Mouse (Mus musculus) E14TG2a.4 (cell line): ENCODE data around the gene Trpv6.
A peak's percentile ranks its signal among the peaks of the same experiment; 100 is the strongest.

Experiments
- H3K27me3 ChIP-seq: 2 replicates; pipeline ENCODE4 v1.6.1; 2014; ENCODE audit warnings: low read length, control low read depth; ENCODE audit not compliant: insufficient read depth
- H3K36me3 ChIP-seq: 2 replicates; pipeline ENCODE4 v1.6.1; 2014; ENCODE audit warnings: low read length, control low read depth; ENCODE audit not compliant: insufficient read depth
- H3K4me1 ChIP-seq: replicated peaks from 2 replicates; pipeline ENCODE4 v1.6.1; 2014; ENCODE audit warnings: low read depth, low read length, control low read depth
- H3K4me3 ChIP-seq: replicated peaks from 2 replicates; pipeline ENCODE4 v1.5.1; 2014; ENCODE audit warnings: mild to moderate bottlenecking, low read length
- H3K9me3 ChIP-seq: 2 replicates; pipeline ENCODE4 v1.6.1; 2014; ENCODE audit warnings: low read length, control low read depth
- CTCF ChIP-seq: conservative IDR thresholded peaks from 2 replicates; pipeline ENCODE4 v1.5.1; 2014; ENCODE audit warnings: low read length
- NANOG ChIP-seq: IDR thresholded peaks from 2 replicates; pipeline ENCODE4 v1.6.1; 2014; ENCODE audit warnings: borderline replicate concordance, low read length, mixed read lengths
- POU5F1 ChIP-seq: IDR thresholded peaks from 2 replicates; pipeline ENCODE4 v1.6.1; 2014; ENCODE audit warnings: low read length, borderline replicate concordance

Trpv6 gene

DNA sequence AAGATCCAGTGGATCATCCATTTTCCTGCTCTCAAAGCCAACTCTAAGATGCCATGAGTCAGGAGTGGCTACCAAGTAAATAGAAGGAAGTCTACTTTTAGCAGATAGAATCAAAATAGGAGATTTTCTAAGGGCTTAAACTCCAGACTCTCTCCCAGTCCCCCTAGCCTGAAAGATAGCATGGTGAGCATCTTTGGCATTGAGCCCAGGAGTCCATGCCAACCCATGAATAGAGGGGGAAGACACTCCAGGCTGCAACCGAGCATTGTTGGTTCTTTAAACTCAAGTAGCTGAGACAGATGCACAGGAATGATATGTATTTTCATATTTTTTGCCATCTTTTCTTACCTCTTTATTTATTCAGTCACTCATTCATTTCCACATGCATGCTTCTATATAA lies 994 bp downstream of the Trpv6 start:
- H3K27me3 ChIP-seq = no peaks in the 10 kb centered on the region
- H3K36me3 ChIP-seq = no peaks in the 10 kb centered on the region
- H3K9me3 ChIP-seq = no peaks in the 10 kb centered on the region
- H3K4me3 ChIP-seq = no peak overlapping the region
- TF ChIP-seq POU5F1 (no peak), NANOG (no peak)
- H3K4me1 ChIP-seq = no peaks in the 10 kb centered on the region

DNA sequence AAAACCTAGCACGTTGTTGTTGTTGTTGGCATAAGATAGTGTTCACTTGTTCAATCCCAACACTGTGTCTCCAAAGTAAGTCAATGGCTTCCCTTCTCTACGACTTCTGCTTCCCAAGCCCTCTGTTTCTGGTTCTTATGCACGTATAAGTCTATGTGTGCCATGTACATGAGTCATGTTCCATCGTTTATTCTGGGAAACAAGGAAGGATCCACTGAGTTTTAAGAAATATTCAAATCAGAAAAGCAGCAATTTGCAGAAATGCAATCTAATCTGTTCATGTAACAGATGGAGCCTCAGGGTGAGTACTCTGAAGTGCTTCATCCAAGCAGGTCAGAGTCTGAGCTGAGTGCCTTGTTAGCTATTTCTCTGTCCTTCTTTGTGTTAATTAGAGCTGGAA lies 4.7 kb downstream of the Trpv6 start:
- H3K4me1 ChIP-seq = no peaks in the 10 kb centered on the region

DNA sequence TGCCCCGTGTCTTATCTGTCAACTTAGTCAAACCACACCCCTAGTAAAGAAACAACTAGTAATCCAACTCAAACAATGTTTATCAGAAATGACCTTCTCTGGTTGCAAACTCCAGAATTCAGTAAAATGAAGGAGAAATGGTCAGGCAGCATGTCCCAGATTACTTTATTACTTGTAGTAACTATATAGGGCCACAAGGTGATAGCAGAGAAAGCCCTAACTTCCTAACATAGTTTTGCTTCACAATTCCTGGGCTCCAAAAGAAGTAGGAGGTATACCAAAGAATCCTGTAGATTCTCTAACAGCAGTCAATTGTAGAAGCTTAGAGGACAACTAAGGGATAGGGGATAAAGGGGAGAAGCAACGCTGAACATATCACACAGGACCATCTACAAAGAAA lies 5.4 kb downstream of the Trpv6 start:
- no peaks in the 10 kb centered on the region for H3K9me3 ChIP-seq
- H3K4me3 ChIP-seq = no peak overlapping the region
- no peaks in the 10 kb centered on the region for H3K27me3 ChIP-seq
- no peaks in the 10 kb centered on the region for H3K36me3 ChIP-seq
- no peaks in the 10 kb centered on the region for H3K4me1 ChIP-seq
- TF ChIP-seq NANOG (no peak), CTCF (peak; percentile 33)

More for the DNA sequence above, 4.7 kb downstream of the Trpv6 start:
- TF ChIP-seq POU5F1 (no peak), NANOG (no peak), CTCF (no peak)
- Histone ChIP-seq H3K9me3 (no peaks in the 10 kb centered on the region), H3K4me3 (no peak overlapping the region), H3K36me3 (no peaks in the 10 kb centered on the region), H3K27me3 (no peaks in the 10 kb centered on the region)

DNA sequence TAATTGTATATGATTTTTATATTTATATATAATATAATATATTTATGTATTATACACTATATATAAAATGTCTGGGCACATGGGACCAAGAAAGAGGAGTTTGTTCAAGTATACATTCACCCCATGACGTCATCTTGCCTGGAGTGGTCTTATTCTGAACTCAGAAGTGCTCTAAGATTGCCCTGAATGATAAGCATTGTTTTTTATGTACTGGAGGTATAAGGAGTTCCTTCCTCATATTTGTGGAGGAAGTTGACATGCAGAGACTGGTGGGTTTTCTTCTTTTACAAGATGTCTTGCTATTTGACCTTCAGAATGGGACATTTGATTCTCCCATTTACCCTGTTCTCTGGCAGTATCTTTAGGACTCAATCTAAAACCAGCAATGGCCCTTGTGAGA lies 8.0 kb downstream of the Trpv6 start:
- TF ChIP-seq NANOG = no peak
- TF ChIP-seq POU5F1 = no peak
- no peak for TF ChIP-seq CTCF
- Histone ChIP-seq H3K4me3 (no peak overlapping the region), H3K4me1 (no peaks in the 10 kb centered on the region), H3K36me3 (no peaks in the 10 kb centered on the region), H3K27me3 (no peaks in the 10 kb centered on the region; the same call in 1 of the 2 replicates), H3K9me3 (no peaks in the 10 kb centered on the region)

DNA sequence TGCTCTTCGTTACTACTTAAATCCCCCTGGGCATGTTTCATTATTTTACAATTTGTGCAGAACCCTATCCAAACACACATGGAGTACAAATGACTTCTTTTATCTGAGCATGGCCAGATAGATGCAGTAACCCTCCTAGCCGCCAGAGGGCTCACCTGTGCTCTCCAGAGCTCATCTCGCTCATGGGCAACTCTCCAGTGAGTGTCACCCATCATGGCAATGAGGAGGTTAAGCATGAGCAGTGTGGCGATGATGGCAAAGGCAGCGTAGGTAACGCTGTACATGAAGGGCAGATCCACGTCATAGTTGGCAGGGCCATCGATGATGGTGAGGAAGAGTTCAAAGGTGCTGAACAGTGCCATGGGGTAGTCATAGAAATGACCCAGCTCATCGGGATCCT lies 13.5 kb downstream of the Trpv6 start:
- no peaks in the 10 kb centered on the region for H3K9me3 ChIP-seq
- peak; percentile 87 for TF ChIP-seq CTCF
- no peak for TF ChIP-seq NANOG
- no peak for TF ChIP-seq POU5F1

DNA sequence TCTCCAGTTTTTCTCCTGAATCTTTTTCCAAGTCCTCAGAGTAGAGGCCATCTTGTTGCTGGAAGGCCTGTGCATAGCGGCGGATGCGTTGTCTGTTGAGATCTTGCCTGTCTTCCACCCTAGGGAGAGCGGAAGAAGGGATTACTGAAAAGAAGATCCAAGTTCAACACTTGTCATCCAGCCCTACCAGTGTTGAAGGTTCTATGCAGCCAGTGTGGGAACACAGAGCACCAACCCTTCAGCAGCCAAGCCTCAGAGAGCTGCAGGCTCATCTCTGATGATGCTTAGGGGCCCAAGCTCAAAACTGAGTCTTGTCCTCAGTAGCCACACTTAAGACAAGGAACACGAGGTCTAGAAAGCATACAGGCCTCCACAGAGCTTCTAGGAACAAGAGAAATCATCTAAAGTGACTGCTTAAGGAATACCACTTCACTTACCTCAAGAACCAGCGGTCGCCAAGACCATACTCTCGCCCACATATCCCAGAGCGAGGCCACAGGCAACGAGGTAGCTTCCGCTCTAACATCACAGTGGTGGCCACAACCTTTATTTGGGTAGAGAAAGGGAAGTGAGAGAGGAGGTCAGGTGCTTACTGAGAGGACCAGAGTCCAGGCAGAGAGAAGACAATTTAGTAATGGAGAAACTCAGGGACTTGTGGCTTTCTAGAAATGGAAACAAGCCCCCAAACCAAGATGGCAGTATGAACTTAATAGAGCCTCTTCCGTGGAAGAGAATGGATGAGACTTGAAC lies 14.8 kb downstream of the Trpv6 start:
- TF ChIP-seq CTCF = no peak
- no peak for TF ChIP-seq NANOG
- no peak for TF ChIP-seq POU5F1
- H3K4me3 ChIP-seq = no peak overlapping the region
- H3K9me3 ChIP-seq = no peaks in the 10 kb centered on the region
- H3K36me3 ChIP-seq = no peaks in the 10 kb centered on the region
- peaks cover under 1% of the 10 kb centered on the region; the same call in 1 of the 2 replicates for H3K27me3 ChIP-seq
- no peaks in the 10 kb centered on the region for H3K4me1 ChIP-seq

More for the DNA sequence above, 13.5 kb downstream of the Trpv6 start:
- H3K36me3 ChIP-seq = no peaks in the 10 kb centered on the region
- no peak overlapping the region for H3K4me3 ChIP-seq
- no peaks in the 10 kb centered on the region for H3K4me1 ChIP-seq
- H3K27me3 ChIP-seq = no peaks in the 10 kb centered on the region; the same call in 1 of the 2 replicates

DNA sequence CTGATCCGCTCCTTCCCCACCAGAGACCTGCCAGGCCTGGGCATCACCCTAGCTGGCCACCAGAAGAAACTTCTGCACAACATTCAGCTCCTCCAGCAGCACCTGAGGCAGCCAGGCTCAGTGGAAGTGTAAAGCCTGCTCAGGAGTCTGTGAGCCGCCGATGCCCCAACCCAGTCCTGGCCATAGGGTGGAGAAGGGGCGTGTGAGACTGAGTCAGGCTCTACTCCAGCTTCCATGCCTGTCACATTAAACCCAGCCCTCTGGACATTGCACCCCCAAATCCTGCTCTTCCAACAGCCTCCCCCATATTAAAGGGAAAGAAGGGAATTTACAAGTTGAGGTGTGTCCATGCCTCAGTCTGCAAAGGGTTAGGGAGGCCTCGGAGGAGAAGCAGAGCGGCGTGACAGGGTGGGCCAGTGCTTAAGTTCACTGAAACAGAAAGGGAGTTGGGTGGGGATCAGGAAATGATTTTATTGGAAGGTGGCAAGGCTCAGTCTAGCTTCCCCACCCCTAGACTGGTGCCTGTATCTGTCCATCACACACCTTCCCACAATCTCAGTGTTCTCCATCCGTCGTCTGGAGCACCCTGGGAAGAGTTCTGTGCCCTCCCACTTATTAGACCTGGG lies 15.9 kb downstream of the Trpv6 start:
- no peak for TF ChIP-seq POU5F1
- TF ChIP-seq CTCF = no peak
- no peak for TF ChIP-seq NANOG
- H3K4me1 ChIP-seq = peaks cover 3% of the 10 kb centered on the region; the same call in 1 of the 2 replicates
- H3K9me3 ChIP-seq = no peaks in the 10 kb centered on the region
- H3K27me3 ChIP-seq = peaks cover 5% of the 10 kb centered on the region
- H3K4me3 ChIP-seq = no peak overlapping the region
- H3K36me3 ChIP-seq = no peaks in the 10 kb centered on the region

DNA sequence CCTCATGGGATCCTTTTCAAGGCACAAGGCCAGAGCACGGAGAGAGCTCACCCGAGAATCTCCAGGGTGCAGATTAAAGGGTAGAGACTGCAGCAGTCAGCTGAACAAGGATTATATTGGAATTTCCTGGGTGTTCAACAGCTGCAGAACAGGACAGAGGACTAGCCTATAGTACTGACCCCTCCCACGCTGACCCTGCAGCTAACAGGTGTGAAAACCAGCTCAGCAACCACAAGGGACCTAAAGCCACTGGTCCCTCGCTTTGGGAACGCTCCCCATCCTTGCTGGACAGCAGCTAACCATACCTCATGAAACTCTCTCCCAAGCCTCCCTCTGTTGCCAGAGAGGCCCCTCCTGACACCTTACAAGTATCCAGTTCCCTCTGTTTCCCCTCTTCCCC lies 28.6 kb downstream of the Trpv6 start:
- H3K36me3 ChIP-seq = no peaks in the 10 kb centered on the region
- TF ChIP-seq CTCF = no peak
- no peak for TF ChIP-seq POU5F1
- no peak for TF ChIP-seq NANOG
- H3K9me3 ChIP-seq = no peaks in the 10 kb centered on the region
- peaks cover 28% of the 10 kb centered on the region for H3K27me3 ChIP-seq
- no peak overlapping the region for H3K4me3 ChIP-seq
- peaks cover 14% of the 10 kb centered on the region for H3K4me1 ChIP-seq
